Mouse (Mus musculus) limb, embryonic 13.5 days (tissue): ENCODE results near the gene Rps8. TPM values are rescaled to one million over a fixed set of nuclear protein-coding genes. Genes with fewer than 3 reads are reported as not detected.
"Not testable (repeated sequence)": the region's sequence is repeated elsewhere in the genome, so short reads cannot be mapped to it uniquely, and the experiment has no call there.

Experiments
- ATAC-seq: fragments of 200-750 bp; cut with Nextera tagmentation; 2 replicates; pipeline ENCODE4 v1.8.0; 2017; ENCODE audit warnings: low read depth, moderate number of reproducible peaks, moderate TSS enrichment; ENCODE audit not compliant: low FRiP score
- H3K27ac ChIP-seq: fragments of 300-500 bp; sonication (generic); 2 replicates; pipeline ENCODE4 v1.5.1; 2015; ENCODE audit warnings: inconsistent platforms, mild to moderate bottlenecking, moderate library complexity
- H3K27me3 ChIP-seq: fragments of 300-500 bp; sonication (generic); 2 replicates; pipeline ENCODE4 v1.6.1; 2015; ENCODE audit warnings: mild to moderate bottlenecking, inconsistent platforms
- H3K36me3 ChIP-seq: fragments of 300-500 bp; sonication (generic); 2 replicates; pipeline ENCODE4 v1.6.1; 2015; ENCODE audit warnings: inconsistent platforms, mild to moderate bottlenecking, moderate library complexity
- H3K4me1 ChIP-seq: fragments of 300-500 bp; sonication (generic); 2 replicates; pipeline ENCODE4 v1.6.1; 2015; ENCODE audit warnings: inconsistent platforms
- H3K4me2 ChIP-seq: fragments of 300-500 bp; sonication (generic); replicated peaks from 2 replicates; pipeline ENCODE4 v1.6.1; 2015; ENCODE audit warnings: inconsistent platforms, mild to moderate bottlenecking, moderate library complexity
- H3K4me3 ChIP-seq: fragments of 300-500 bp; sonication (generic); 2 replicates; pipeline ENCODE4 v1.5.1; 2015; ENCODE audit warnings: moderate library complexity, mild to moderate bottlenecking, inconsistent platforms
- H3K9ac ChIP-seq: fragments of 300-500 bp; sonication (generic); 2 replicates; pipeline ENCODE4 v1.6.1; 2015; ENCODE audit warnings: mild to moderate bottlenecking, inconsistent platforms
- H3K9me3 ChIP-seq: fragments of 300-500 bp; sonication (generic); 2 replicates; pipeline ENCODE4 v1.6.1; 2016; ENCODE audit warnings: inconsistent platforms
- WGBS: fragments of 180-500 bp; shearing (Covaris S2); methylation state at CpG from one replicate; pipeline ENCODE4 v1.1.7; 2015; 5-methylcytosine and 5-hydroxymethylcytosine counted together
- polyA plus RNA-seq: library from polyadenylated mRNA; unstranded; fragments of >200 nt; fragmentation: Nextera tagmentation; extraction: Ambion mirVana; gene quantifications from 2 replicates; pipeline ENCODE4 v1.2.1, GENCODE M21; 2015

The Rps8 gene
- 885 and 930 TPM in 2 replicates for polyA plus RNA-seq

DNA sequence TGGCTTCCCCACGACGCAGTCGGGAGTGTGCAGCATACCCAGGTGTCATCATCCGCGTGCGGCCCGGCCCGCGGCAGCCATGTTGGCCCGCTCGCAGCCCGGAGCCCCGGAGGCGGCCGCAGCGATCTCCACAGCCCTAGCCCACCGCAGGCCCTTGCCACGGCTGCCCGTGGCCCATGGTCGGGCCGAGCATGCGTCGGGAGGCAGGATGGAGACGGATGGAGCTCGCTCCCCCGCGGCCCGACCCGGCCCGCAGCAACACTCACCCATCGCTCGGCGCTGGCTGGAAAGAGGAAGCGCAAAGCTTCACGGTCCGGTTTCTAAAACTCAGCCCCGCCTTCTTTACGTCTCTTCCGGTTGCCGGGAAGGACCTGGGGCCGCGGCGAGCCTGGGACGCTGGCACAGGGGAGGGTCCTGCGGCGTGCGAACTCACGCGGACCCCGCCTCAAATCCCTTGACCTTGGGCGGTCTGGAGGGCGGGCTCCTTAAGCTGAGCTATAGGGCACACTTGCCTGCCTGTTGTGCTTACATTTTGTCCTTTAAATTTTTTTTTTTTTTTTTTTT lies at the start of gene Rps8:
Rps8 (minus strand) TSS at position 452 of the 564 bp plus-strand sequence.
- Histone ChIP-seq H3K9ac (peak within 1 kb of the TSS; percentile 99), H3K4me2 (peak within 1 kb of the TSS; percentile 86), H3K9me3 (no peaks in the 10 kb centered on the region), H3K4me3 (peak within 1 kb of the TSS; percentile 76), H3K27me3 (no peaks in the 10 kb centered on the region), H3K36me3 (peaks cover 56% of the 10 kb centered on the region), H3K27ac (peak within 1 kb of the TSS; percentile 93), H3K4me1 (peaks cover 25% of the 10 kb centered on the region)
- WGBS, result 0% methylated on average over 40 of the region's 52 CpGs
- ATAC-seq, result peak; percentile 94

DNA sequence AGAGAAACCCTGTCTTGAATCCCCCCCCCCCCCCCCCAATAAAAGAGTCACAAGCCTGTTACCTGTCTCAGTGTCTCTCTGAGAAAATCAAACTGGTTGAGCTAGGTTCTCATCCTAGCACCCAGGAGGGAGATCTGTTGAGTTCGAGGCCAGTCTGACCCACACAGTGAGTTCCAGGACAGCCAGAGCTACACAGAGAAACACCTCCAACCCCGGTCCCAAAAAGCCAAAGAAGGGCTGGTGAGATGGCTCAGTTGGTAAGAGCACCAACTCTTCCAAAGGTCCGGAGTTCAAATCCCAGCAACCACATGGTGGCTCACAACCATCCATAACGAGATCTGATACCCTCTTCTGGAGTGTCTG lies 46.9 kb upstream of the Rps8 start:
- H3K4me1 ChIP-seq, result no peaks in the 10 kb centered on the region
- 65% methylated on average over 4 of the region's 4 CpGs for WGBS
- no peak; the same call in 1 of the 2 replicates for ATAC-seq
- H3K36me3 ChIP-seq, result no peaks in the 10 kb centered on the region
- H3K27ac ChIP-seq, result peak overlapping the region; percentile 79
- H3K9me3 ChIP-seq, result no peaks in the 10 kb centered on the region
- no peak overlapping the region for H3K4me3 ChIP-seq
- H3K4me2 ChIP-seq, result peak overlapping the region; percentile 60
- H3K27me3 ChIP-seq, result no peaks in the 10 kb centered on the region
- no peak overlapping the region for H3K9ac ChIP-seq

DNA sequence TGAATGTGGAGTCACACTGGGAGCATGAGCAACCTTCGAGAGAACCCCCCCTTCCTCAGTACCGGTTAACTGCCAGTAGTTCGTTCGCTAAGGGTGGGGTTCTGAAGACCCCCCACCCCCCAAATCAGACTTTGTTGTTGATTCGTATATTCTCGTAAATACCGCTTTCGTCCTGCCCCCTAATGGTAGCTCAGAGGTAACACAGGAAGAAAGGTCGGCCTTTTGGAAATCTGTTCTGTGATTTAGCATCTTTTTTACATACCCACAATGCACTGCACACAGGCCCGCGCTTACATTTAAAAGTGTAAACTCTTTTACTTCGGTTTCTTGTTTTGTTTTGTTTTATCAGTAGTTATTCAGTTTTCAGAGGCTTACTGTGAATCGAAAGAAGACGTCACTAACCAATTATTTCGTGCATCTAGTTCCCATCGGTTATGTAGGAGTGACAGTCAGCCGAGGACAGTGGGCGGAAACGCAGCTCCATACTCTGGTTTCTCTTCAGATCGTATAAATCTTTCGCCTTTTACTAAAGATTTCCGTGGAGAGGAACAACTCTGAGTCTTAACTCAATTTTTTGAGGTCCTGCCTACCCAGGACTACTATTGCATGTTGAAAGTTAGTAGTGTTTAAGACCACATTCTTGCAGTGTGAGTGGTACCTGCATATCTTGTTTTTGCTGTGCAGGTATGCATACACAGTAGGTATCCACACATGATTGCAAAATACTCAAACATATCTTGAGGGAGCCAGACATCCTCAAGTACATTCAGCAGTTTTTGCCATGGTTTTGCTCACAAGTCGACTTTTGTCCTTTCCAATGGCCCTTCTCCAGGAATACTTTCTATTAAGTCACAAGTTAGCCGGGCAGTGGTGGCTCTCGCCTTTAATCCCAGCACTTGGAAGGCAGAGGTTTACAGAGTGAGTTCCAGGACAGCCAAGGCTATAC lies 46.3 kb upstream of the Rps8 start:
- no peaks in the 10 kb centered on the region for H3K4me1 ChIP-seq
- WGBS, result 1% methylated on average over 25 of the region's 25 CpGs
- H3K36me3 ChIP-seq, result no peaks in the 10 kb centered on the region
- H3K4me3 ChIP-seq, result peak overlapping the region; percentile 36
- H3K4me2 ChIP-seq, result peak overlapping the region; percentile 60
- H3K9me3 ChIP-seq, result no peaks in the 10 kb centered on the region
- H3K27me3 ChIP-seq, result no peaks in the 10 kb centered on the region
- ATAC-seq, result peak; percentile 89
- peak overlapping the region; percentile 40 for H3K9ac ChIP-seq
- H3K27ac ChIP-seq, result peak overlapping the region; percentile 79

DNA sequence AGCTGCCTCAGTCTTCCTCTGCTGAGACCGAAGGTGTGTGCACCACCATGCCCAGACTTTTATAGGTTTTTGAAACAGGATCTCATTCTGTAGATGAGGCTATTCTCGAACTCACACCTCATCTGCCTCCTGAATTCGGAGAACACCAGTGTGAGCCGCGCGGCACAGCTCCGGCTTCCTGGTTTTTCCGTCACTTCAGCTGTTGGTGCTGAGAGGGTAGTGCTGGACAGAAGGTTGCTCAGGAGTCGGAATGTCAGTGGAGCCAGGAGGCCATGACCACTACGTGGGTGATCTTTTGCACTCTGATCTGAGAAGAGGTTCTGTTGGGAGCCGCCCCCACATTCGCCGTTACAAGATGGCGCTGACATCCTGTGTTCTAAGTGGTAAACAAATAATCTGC lies 35.8 kb upstream of the Rps8 start:
- Histone ChIP-seq H3K9me3 (no peaks in the 10 kb centered on the region), H3K4me1 (0 out of 2 replicates have a peak, but pooled peaks cover 4% of the 10 kb centered on the region), H3K9ac (no peak overlapping the region), H3K4me3 (no peak overlapping the region), H3K36me3 (no peaks in the 10 kb centered on the region), H3K27ac (no peak overlapping the region), H3K4me2 (no peak overlapping the region), H3K27me3 (no peaks in the 10 kb centered on the region)
- no peak for ATAC-seq
- WGBS, result 95% methylated on average over 14 of the region's 14 CpGs

DNA sequence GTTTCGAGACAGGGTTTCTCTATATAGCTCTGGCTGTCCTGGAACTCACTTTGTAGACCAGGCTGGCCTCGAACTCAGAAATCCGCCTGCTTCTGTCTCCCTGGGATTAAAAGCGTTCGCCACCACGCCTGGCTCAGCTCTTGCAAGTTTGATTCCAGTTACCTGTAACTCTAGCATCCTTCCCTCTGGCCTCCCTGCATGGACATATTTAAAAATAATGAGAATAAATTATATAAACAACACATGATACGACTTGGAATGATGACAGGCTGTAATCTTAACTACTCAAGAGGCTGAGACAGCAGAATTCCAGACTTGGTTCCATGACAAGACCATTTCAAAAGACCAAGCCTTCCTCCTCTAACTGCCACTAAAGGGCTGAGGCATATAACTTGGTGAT lies 34.6 kb upstream of the Rps8 start:
- H3K4me1 ChIP-seq, result 0 out of 2 replicates have a peak, but pooled peaks cover 4% of the 10 kb centered on the region
- H3K27ac ChIP-seq, result peak overlapping the region; percentile 81
- no peak overlapping the region for H3K4me2 ChIP-seq
- WGBS, result 58% methylated on average over 7 of the region's 7 CpGs
- ATAC-seq, result no peak
- no peaks in the 10 kb centered on the region for H3K36me3 ChIP-seq
- H3K9me3 ChIP-seq, result no peaks in the 10 kb centered on the region
- H3K4me3 ChIP-seq, result no peak overlapping the region
- no peaks in the 10 kb centered on the region for H3K27me3 ChIP-seq
- H3K9ac ChIP-seq, result 0 out of 2 replicates have a peak overlapping the region, but pooled peaks have one; percentile 25

DNA sequence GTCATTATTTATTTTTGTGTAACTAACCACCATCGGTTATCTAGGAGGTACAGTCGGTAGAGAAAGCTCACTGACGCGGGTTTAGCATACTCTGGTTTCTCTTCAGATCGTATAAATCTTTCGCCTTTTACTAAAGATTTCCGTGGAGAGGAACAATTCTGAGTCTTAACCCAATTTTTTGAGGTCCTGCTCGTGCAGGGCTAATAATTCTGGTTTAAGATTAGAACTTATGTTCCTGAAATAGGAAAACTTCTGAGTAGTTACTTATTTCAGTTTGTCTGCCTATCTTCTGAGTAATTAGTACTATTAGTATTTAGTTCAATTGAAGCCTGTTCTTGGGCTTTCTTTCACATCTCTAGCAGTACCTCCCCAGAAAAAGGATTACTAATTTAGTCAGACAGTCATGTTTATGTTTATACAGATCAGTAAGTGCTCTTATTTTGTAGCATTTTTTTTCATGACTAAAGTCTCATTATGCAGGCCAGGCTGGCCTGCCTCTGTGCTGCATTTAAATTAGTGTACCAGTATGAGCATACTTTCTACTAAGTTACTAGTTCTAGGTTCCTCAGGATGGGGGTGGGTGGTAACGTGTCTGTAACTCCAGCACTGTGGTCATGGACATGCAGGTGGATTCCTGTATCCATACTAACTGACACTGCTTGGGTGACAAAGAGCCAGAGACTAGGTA lies 34.0 kb upstream of the Rps8 start:
- Histone ChIP-seq H3K9ac (peak overlapping the region; percentile 62), H3K27me3 (no peaks in the 10 kb centered on the region), H3K36me3 (no peaks in the 10 kb centered on the region), H3K9me3 (no peaks in the 10 kb centered on the region), H3K27ac (peak overlapping the region; percentile 81), H3K4me2 (peak overlapping the region; percentile 57), H3K4me1 (0 out of 2 replicates have a peak, but pooled peaks cover 4% of the 10 kb centered on the region), H3K4me3 (peak overlapping the region; percentile 43)
- under 1% methylated on average over 9 of the region's 9 CpGs for WGBS
- ATAC-seq, result peak; percentile 89

GRCm38 (mm10) chr4:117189382-117189855 lies 33.4 kb upstream of the Rps8 start:
- Histone ChIP-seq H3K27ac (peak overlapping the region; percentile 81), H3K27me3 (no peaks in the 10 kb centered on the region), H3K4me1 (0 out of 2 replicates have a peak, but pooled peaks cover 4% of the 10 kb centered on the region), H3K9ac (peak overlapping the region; percentile 62), H3K4me2 (peak overlapping the region; percentile 57), H3K9me3 (no peaks in the 10 kb centered on the region), H3K36me3 (no peaks in the 10 kb centered on the region), H3K4me3 (peak overlapping the region; percentile 43)
- ATAC-seq, result peak; percentile 54; the same call in 1 of the 2 replicates
- WGBS, result 1% methylated on average over 16 of the region's 16 CpGs

DNA sequence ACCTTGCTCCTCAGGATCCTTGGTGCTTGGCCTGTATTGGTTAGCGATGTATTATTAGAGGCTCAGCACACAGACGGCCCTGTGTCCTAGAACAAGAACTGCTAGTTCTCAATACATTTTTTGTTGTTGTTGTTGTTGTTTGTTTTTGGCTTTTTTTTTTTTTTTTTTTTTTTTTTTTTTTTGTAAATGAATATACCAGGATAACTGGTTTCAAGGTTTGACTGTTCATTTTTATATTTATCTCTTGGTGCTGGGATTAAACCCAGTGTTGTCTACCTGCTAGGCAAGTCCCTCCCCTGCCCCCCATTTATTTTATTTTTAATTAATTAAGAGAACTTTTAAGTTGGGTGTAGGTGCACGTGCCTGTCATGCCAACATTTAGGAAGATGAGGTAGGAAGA lies 32.9 kb upstream of the Rps8 start:
- H3K4me3 ChIP-seq, result peak overlapping the region; percentile 43
- H3K36me3 ChIP-seq, result no peaks in the 10 kb centered on the region
- 0 out of 2 replicates have a peak, but pooled peaks cover 4% of the 10 kb centered on the region for H3K4me1 ChIP-seq
- H3K9me3 ChIP-seq, result no peaks in the 10 kb centered on the region
- peak overlapping the region; percentile 62 for H3K9ac ChIP-seq
- ATAC-seq, result no peak
- H3K27me3 ChIP-seq, result no peaks in the 10 kb centered on the region
- peak overlapping the region; percentile 81 for H3K27ac ChIP-seq
- WGBS, result 62% methylated on average over 3 of the region's 3 CpGs
- peak overlapping the region; percentile 57 for H3K4me2 ChIP-seq

DNA sequence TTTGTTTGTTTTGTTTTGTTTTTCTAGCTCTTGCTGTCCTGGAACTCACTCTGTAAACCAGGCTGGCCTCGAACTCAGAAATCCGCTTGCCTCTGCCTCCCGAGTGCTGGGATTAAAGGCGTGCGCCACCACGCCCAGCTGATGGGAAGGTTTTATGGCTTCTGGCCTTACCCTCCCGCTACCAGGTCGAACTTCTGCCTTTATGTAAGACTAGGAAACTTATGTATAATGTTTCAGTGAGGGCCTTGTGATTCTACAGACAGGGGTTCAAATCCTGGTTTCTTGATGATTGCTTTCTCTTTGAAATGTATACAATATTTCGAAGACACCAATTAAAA lies 26.7 kb upstream of the Rps8 start:
- Histone ChIP-seq H3K27ac (peak overlapping the region; percentile 48; the same call in 1 of the 2 replicates), H3K9ac (peak overlapping the region; percentile 68), H3K4me1 (peaks cover 12% of the 10 kb centered on the region), H3K36me3 (peaks cover 23% of the 10 kb centered on the region), H3K4me2 (peak overlapping the region; percentile 88), H3K4me3 (peak overlapping the region; percentile 73)
- H3K9me3 ChIP-seq, H3K27me3 ChIP-seq: not testable (repeated sequence)
- WGBS, result 12% methylated on average over 9 of the region's 9 CpGs
- ATAC-seq, result peak; percentile 48; the same call in 1 of the 2 replicates

GRCm38 (mm10) chr4:117181863-117182758 lies 26.1 kb upstream of the Rps8 start, which contains the start of gene Kif2c:
TSS of gene Kif2c (minus strand) at chr4:117182639.
- peak; percentile 97 for ATAC-seq
- WGBS, result 1% methylated on average over 42 of the region's 42 CpGs
- Histone ChIP-seq H3K27ac (peak within 1 kb of the TSS; percentile 65; the same call in 1 of the 2 replicates), H3K4me3 (peak within 1 kb of the TSS; percentile 73), H3K9ac (peak within 1 kb of the TSS; percentile 68), H3K4me1 (peaks cover 12% of the 10 kb centered on the region), H3K27me3 (no peaks in the 10 kb centered on the region), H3K4me2 (peak within 1 kb of the TSS; percentile 88), H3K9me3 (no peaks in the 10 kb centered on the region), H3K36me3 (peaks cover 30% of the 10 kb centered on the region)

DNA sequence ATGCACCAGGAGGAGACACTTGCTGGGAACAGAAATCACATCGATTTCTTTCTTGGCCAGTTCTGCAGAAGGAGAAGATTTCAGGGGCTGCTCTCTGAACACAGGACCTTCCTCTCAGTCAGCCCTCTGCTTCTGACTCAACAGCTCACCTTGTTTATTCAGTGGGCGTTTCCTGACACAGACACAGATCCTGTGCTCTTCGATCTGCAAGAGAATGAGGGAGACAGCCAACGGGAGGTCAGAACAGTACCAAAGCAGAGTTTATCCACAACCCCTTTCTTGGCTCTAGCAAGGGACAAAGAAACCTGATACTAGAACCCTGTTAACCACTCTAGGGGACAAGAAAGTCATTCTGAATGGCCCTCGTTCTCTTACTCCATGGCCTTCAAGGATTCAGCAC lies 13.9 kb upstream of the Rps8 start:
- 89% methylated on average over 5 of the region's 5 CpGs for WGBS
- peaks cover 98% of the 10 kb centered on the region for H3K36me3 ChIP-seq
- no peaks in the 10 kb centered on the region for H3K9me3 ChIP-seq
- no peaks in the 10 kb centered on the region for H3K27me3 ChIP-seq
- no peak overlapping the region for H3K4me2 ChIP-seq
- H3K4me1 ChIP-seq, result no peaks in the 10 kb centered on the region
- no peak overlapping the region for H3K9ac ChIP-seq
- no peak for ATAC-seq
- no peak overlapping the region for H3K27ac ChIP-seq
- H3K4me3 ChIP-seq, result no peak overlapping the region
